Mouse (Mus musculus) liver, postnatal 0 days (tissue): ENCODE results near the gene Fem1a.

Source experiments
- CTCF ChIP-seq: sonication (generic); IDR thresholded peaks from 2 replicates; pipeline ENCODE4 v1.5.1; 2016; ENCODE audit warnings: antibody characterized with exemption, low read depth
- EP300 ChIP-seq: IDR thresholded peaks from 2 replicates; pipeline ENCODE4 v1.6.1; 2016; ENCODE audit warnings: antibody characterized with exemption, low read depth, mild to moderate bottlenecking

GRCm38 (mm10) chr17:56273482-56273881 is 16.9 kb downstream of the Fem1a start:
- TF ChIP-seq CTCF (no peak), EP300 (no peak)
